Mouse (Mus musculus): ENCODE results near the gene Zfp740. TPM values are rescaled to one million over a fixed set of nuclear protein-coding genes. Genes with fewer than 3 reads are reported as not detected.
A peak's percentile ranks its signal among the peaks of the same experiment; 100 is the strongest.
"Not testable (repeated sequence)": the region's sequence is repeated elsewhere in the genome, so short reads cannot be mapped to it uniquely, and the experiment has no call there.

The Zfp740 gene
- polyA plus RNA-seq, 1 experiment from 2014 or later, result 28.4 TPM

DNA sequence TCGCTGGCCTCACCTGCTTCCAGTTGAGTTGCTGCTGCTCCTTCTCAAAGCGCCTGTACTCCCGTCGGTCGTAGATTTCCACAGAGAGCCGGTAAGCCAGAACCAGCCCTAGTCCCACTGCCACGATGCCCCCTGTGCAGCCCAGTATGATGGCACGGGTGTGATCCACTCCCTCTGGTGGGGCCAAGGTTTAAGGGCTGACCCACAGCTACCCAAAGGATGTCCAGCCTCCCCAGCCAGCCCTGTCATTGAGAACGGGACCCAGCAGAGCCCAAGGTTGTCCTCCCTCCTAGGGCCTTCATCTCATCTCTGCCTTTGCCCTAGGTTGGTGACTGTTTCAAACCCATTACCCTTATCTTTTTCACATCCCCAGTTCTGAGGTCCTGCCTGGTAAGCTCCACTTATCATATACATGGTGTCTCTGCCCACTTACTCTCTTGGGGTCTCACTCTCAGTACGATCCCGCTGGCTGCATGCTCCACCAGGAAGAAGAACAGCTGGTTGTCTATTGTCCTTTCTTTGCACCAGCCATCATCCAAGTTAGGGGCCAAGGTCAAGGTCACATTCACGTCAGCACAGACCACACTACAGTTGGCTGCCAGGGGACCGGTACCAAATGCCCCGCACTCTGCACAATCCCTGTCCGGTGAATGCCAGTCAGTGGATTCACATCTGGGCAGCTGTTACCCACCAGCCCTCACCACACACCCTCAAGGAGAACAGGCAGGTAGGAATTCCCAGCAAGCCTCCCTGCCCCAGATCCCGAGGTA, 13.6 kb downstream of the Zfp740 start:
- no peaks in the 10 kb centered on the region for H3K27me3 ChIP-seq (ENCODE audit: control insufficient read depth, insufficient read depth, low read length)
- H3K4me2 ChIP-seq (ENCODE audit: low read length), result no peak overlapping the region
- peaks cover 0 to 2% of the 10 kb centered on the region in 2 experiments; a peak in 1 of 4 replicates for H3K4me1 ChIP-seq (ENCODE audit: control insufficient read depth in 2 of 2, insufficient read depth in 2 of 2, low read length in 2 of 2)
- no peak overlapping the region for H3K4me3 ChIP-seq (ENCODE audit: control insufficient read depth in 1 of 2, insufficient read depth in 1 of 2, low read depth in 1 of 2, low read length in 2 of 2)
- 71% methylated on average over 16 of the region's 16 CpGs for WGBS
- no peaks in the 10 kb centered on the region for H3K9me3 ChIP-seq (ENCODE audit: control insufficient read depth, low read length)
- ATAC-seq (ENCODE audit: insufficient number of reproducible peaks, insufficient read depth, low FRiP score, low read depth), result 0 out of 2 replicates have a peak, but pooled peaks have one; percentile 12
- H3K9ac ChIP-seq (ENCODE audit: low read length), result no peak overlapping the region
- H3K36me3 ChIP-seq (ENCODE audit: control insufficient read depth, insufficient read depth, low read length), result peaks cover 56% of the 10 kb centered on the region
- H3K27ac ChIP-seq (replicated peaks in 1 of 2; ENCODE audit: control insufficient read depth in 1 of 2, insufficient read depth in 1 of 2, low read depth in 2 of 2, low read length in 2 of 2), result no peak overlapping the region

DNA sequence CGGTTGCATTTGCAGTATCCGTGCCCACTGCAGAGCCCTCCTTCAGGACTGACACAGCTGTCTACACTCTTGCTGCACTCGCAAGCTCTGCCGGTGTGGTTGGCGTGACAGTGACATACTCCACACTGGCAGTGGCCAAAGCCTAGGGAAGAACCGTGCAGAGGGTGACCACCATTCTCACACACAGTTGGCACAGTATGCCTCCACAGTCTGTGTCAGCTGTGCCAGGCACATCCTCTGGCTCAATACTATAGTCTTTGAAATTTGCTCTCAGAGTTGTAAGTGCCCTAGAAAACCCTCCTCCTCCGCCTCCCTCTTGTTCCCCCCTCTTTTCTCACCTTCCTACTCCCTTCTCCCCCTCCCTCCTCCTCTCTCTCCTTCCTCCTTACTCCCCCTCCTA, 14.3 kb downstream of the Zfp740 start:
- Histone ChIP-seq H3K9me3 (ENCODE audit: control insufficient read depth, low read length) (no peaks in the 10 kb centered on the region), H3K36me3 (ENCODE audit: control insufficient read depth, insufficient read depth, low read length) (peaks cover 49% of the 10 kb centered on the region), H3K27me3 (ENCODE audit: control insufficient read depth, insufficient read depth, low read length) (peaks cover 2% of the 10 kb centered on the region; the same call in 1 of the 2 replicates), H3K4me3 (ENCODE audit: control insufficient read depth in 1 of 2, insufficient read depth in 1 of 2, low read depth in 1 of 2, low read length in 2 of 2) (no peak overlapping the region), H3K4me1 (ENCODE audit: control insufficient read depth in 2 of 2, insufficient read depth in 2 of 2, low read length in 2 of 2) (peaks cover 0 to 2% of the 10 kb centered on the region in 2 experiments; a peak in 1 of 4 replicates), H3K4me2 (ENCODE audit: low read length) (no peak overlapping the region), H3K27ac (replicated peaks in 1 of 2; ENCODE audit: control insufficient read depth in 1 of 2, insufficient read depth in 1 of 2, low read depth in 2 of 2, low read length in 2 of 2) (no peak overlapping the region), H3K9ac (ENCODE audit: low read length) (no peak overlapping the region)
- no peak for ATAC-seq (ENCODE audit: insufficient number of reproducible peaks, insufficient read depth, low FRiP score, low read depth)
- 69% methylated on average over 7 of the region's 7 CpGs for WGBS

DNA sequence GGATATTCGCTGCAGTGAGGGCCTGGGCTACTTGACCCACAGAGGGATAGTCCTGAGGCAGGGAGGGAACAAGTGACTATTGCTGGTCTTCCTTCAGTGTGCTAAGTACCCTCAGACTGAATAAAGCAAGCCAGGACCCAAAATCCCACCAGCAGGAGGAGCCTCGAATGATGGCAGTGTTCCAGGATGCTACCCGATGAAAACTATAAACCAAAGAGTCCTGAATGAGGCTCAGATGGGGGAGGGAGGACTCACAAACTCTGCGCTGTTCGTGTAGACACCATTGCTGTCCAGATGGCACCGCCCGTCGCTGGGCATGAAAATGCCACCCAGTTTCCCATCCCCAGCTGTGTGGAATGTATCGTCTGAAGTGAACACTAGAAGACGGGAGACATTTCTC, 19.3 kb downstream of the Zfp740 start:
- no peak overlapping the region for H3K27ac ChIP-seq (replicated peaks in 1 of 2; ENCODE audit: control insufficient read depth in 1 of 2, insufficient read depth in 1 of 2, low read depth in 2 of 2, low read length in 2 of 2)
- H3K9me3 ChIP-seq (ENCODE audit: control insufficient read depth, low read length), result no peaks in the 10 kb centered on the region
- H3K36me3 ChIP-seq (ENCODE audit: control insufficient read depth, insufficient read depth, low read length), result no peaks in the 10 kb centered on the region
- no peak for ATAC-seq (ENCODE audit: insufficient number of reproducible peaks, insufficient read depth, low FRiP score, low read depth)
- WGBS, result 57% methylated on average over 10 of the region's 10 CpGs
- no peak overlapping the region for H3K4me2 ChIP-seq (ENCODE audit: low read length)
- peaks cover 18% of the 10 kb centered on the region for H3K27me3 ChIP-seq (ENCODE audit: control insufficient read depth, insufficient read depth, low read length)
- no peak overlapping the region for H3K4me3 ChIP-seq (ENCODE audit: control insufficient read depth in 1 of 2, insufficient read depth in 1 of 2, low read depth in 1 of 2, low read length in 2 of 2)
- H3K9ac ChIP-seq (ENCODE audit: low read length), result no peak overlapping the region
- peaks cover 6% of the 10 kb centered on the region in 2 experiments; a peak in 3 of 4 replicates for H3K4me1 ChIP-seq (ENCODE audit: control insufficient read depth in 2 of 2, insufficient read depth in 2 of 2, low read length in 2 of 2)

DNA sequence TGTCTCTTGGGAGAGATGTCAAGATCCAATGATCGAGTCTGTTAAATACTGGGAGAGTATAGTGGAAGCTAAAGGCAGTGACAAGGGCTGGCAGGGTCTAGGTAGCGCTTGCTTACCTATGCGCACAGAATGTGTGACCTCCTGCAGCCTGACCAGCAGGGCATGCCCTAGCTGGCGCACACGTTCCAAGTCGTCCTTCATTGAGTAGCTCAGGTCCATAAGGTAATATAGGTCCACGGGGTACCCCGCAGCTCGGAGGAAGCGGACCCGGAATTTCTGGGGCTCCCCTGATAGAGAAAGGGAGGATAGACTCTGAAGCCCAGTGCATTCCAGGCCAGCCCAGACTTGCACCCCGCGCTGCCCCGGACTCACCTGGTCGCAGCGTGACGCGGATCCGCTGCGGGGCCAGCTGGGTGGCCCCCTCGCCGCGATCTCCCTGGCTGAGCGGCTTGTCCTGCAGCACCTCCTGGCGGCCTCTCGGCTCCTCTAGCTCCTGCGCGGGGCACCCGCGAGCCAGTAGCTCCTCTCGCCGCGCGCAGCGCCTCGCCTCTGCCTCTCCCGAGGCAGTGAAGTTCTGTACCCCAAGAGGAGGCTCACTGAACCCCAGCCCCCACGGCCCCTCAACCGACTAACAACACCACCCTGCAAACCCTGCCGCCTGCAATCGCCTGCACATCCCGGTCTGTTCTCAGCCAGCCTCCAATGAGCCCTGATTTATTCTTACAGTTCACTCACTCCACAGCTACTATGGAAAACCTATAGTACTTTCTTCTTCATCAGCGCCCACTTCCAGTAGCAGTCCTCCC, 21.3 kb downstream of the Zfp740 start:
- WGBS, result 3% methylated on average over 43 of the region's 43 CpGs

DNA sequence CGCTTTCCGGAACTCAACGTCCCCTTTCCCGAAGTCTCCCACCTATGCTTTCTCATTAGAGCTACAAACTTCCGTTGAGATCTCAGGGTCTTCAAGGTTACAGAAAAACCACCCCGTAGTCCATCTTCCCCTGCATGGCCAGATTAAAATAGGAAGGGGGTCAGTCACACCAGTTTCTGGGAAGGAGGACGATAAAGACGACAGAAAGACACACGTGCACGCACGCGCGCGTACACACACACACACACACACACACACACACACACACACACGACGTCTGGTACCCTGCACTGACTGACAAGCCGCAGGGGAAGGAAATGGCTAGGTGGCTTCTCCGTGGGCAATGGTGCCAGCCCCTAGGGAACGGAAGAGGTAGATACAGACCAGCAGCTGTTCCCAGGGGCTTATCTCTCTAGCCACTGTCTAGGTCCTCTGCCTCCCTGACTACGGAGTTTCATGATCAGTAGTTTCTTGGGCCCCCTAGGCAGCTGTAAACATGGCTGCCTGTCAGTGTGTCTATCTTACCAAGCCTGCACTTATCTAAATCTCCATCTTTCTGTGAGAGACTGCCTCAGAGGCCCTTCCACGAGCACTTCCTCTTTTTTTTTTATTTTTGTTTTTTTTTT, 22.1 kb downstream of the Zfp740 start:
- 13% methylated on average over 21 of the region's 21 CpGs for WGBS
- H3K27me3 ChIP-seq (ENCODE audit: control insufficient read depth, insufficient read depth, low read length), result peaks cover 18% of the 10 kb centered on the region
- H3K9ac ChIP-seq (ENCODE audit: low read length), result peak overlapping the region; percentile 70
- peak overlapping the region; percentile 34 to 42 for H3K4me3 ChIP-seq (ENCODE audit: control insufficient read depth in 1 of 2, insufficient read depth in 1 of 2, low read depth in 1 of 2, low read length in 2 of 2)
- ATAC-seq (ENCODE audit: insufficient number of reproducible peaks, insufficient read depth, low FRiP score, low read depth), result no peak
- H3K9me3 ChIP-seq (ENCODE audit: control insufficient read depth, low read length), result no peaks in the 10 kb centered on the region
- H3K36me3 ChIP-seq (ENCODE audit: control insufficient read depth, insufficient read depth, low read length), result no peaks in the 10 kb centered on the region
- H3K4me2 ChIP-seq (ENCODE audit: low read length), result peak overlapping the region; percentile 77
- no peak overlapping the region for H3K27ac ChIP-seq (replicated peaks in 1 of 2; ENCODE audit: control insufficient read depth in 1 of 2, insufficient read depth in 1 of 2, low read depth in 2 of 2, low read length in 2 of 2)
- peaks cover 6% of the 10 kb centered on the region in 2 experiments; a peak in 3 of 4 replicates for H3K4me1 ChIP-seq (ENCODE audit: control insufficient read depth in 2 of 2, insufficient read depth in 2 of 2, low read length in 2 of 2)

More for the DNA sequence above, 21.3 kb downstream of the Zfp740 start:
- H3K4me1 ChIP-seq (ENCODE audit: control insufficient read depth in 2 of 2, insufficient read depth in 2 of 2, low read length in 2 of 2), result peaks cover 6% of the 10 kb centered on the region in 2 experiments; a peak in 3 of 4 replicates
- no peaks in the 10 kb centered on the region for H3K36me3 ChIP-seq (ENCODE audit: control insufficient read depth, insufficient read depth, low read length)
- no peak overlapping the region for H3K27ac ChIP-seq (replicated peaks in 1 of 2; ENCODE audit: control insufficient read depth in 1 of 2, insufficient read depth in 1 of 2, low read depth in 2 of 2, low read length in 2 of 2)
- no peaks in the 10 kb centered on the region for H3K9me3 ChIP-seq (ENCODE audit: control insufficient read depth, low read length)
- H3K4me2 ChIP-seq (ENCODE audit: low read length), result peak overlapping the region; percentile 77
- peak; percentile 47; the same call in 1 of the 2 replicates for ATAC-seq (ENCODE audit: insufficient number of reproducible peaks, insufficient read depth, low FRiP score, low read depth)
- H3K4me3 ChIP-seq (ENCODE audit: control insufficient read depth in 1 of 2, insufficient read depth in 1 of 2, low read depth in 1 of 2, low read length in 2 of 2), result peak overlapping the region; percentile 34 to 42
- H3K27me3 ChIP-seq (ENCODE audit: control insufficient read depth, insufficient read depth, low read length), result peaks cover 18% of the 10 kb centered on the region
- peak overlapping the region; percentile 70 for H3K9ac ChIP-seq (ENCODE audit: low read length)

DNA sequence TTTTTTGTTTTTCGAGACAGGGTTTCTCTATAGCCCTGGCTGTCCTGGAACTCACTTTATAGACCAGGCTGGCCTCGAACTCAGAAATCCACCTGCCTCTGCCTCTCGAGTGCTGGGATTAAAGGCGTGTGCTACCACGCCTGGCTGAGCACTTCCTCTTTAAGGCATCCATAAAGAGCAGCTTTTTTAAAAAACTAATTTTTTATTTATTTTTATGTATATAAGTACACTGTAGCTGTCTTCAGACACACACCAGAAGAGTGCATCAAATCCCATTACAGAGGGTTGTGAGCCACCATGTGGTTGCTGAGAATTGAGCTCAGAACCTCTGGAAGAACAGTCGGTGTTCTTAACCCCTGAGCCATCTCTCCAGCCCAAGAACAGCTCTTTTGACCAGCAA, 22.6 kb downstream of the Zfp740 start:
- H3K9me3 ChIP-seq (ENCODE audit: control insufficient read depth, low read length); H3K27ac ChIP-seq (replicated peaks in 1 of 2; ENCODE audit: control insufficient read depth in 1 of 2, insufficient read depth in 1 of 2, low read depth in 2 of 2, low read length in 2 of 2); H3K36me3 ChIP-seq (ENCODE audit: control insufficient read depth, insufficient read depth, low read length); H3K4me3 ChIP-seq (ENCODE audit: control insufficient read depth in 1 of 2, insufficient read depth in 1 of 2, low read depth in 1 of 2, low read length in 2 of 2); ATAC-seq (ENCODE audit: insufficient number of reproducible peaks, insufficient read depth, low FRiP score, low read depth); H3K4me2 ChIP-seq (ENCODE audit: low read length); H3K4me1 ChIP-seq (ENCODE audit: control insufficient read depth in 2 of 2, insufficient read depth in 2 of 2, low read length in 2 of 2); H3K9ac ChIP-seq (ENCODE audit: low read length): not testable (repeated sequence)
- peaks cover 18% of the 10 kb centered on the region for H3K27me3 ChIP-seq (ENCODE audit: control insufficient read depth, insufficient read depth, low read length)
- WGBS, result 69% methylated on average over 6 of the region's 6 CpGs
